Mouse (Mus musculus): ENCODE measurements at regions not wholly inside any gene's neighbourhood (a gene's known extent, or its start where the extent isn't known, plus 50 kb on each side); places are given as distances from the start of the nearest gene placed in this dataset.
A peak's percentile ranks its signal among the peaks of the same experiment; 100 is the strongest.

- ATAC-seq, result no peak
- H3K4me2 ChIP-seq (ENCODE audit: low read depth), result no peak overlapping the region
- H3K4me1 ChIP-seq (ENCODE audit: insufficient read depth), result no peaks in the 10 kb centered on the region
- DNase-seq, result no peak
- H3K9me3 ChIP-seq (ENCODE audit: low read length), result no peaks in the 10 kb centered on the region
- H3K9ac ChIP-seq, result no peak overlapping the region
- no peak overlapping the region for H3K27ac ChIP-seq (ENCODE audit: low read depth, low read length)
- H3K36me3 ChIP-seq (ENCODE audit: insufficient read depth), result no peaks in the 10 kb centered on the region
- WGBS, result 93% methylated on average over 1 of the region's 1 CpGs
- no peak for TF ChIP-seq CTCF (IDR thresholded peaks at IDR 0.05; ENCODE audit: low read depth)
- no peaks in the 10 kb centered on the region for H3K27me3 ChIP-seq (ENCODE audit: insufficient read depth, low read length)
- no peak overlapping the region for H3K4me3 ChIP-seq (ENCODE audit: low read depth, low read length)
Observed at GRCm38 (mm10) chr3:4971496-4971895, 779.1 kb upstream of the Gm8797 start.

DNA sequence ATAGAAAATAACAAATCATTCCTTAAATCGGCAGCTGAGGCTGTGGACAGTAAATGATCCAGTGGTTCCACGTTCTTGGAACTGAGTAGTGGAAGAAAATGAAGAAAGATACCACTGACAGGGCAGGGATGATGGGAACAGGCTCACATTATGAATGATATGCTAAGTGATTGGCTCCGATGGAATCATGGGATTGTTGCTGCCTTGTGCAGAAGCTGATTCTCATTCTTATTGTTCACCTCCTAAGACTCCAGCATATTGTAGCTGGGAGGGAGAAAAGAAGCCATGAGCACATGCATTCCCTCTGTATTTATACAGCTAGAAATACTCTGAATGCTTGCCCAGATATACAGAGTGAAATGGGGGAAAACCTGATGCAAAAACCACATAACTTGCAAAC is 777.3 kb upstream of the Gm8797 start:
- DNase-seq, result no peak
- no peak overlapping the region for H3K27ac ChIP-seq (ENCODE audit: low read depth, low read length)
- no peaks in the 10 kb centered on the region for H3K36me3 ChIP-seq (ENCODE audit: insufficient read depth)
- H3K27me3 ChIP-seq (ENCODE audit: insufficient read depth, low read length), result no peaks in the 10 kb centered on the region
- no peak overlapping the region for H3K9ac ChIP-seq
- H3K4me1 ChIP-seq (ENCODE audit: insufficient read depth), result no peaks in the 10 kb centered on the region
- no peak overlapping the region for H3K4me3 ChIP-seq (ENCODE audit: low read depth, low read length)
- 74% methylated on average over 3 of the region's 3 CpGs for WGBS
- peak; percentile 34; the same call in 1 of the 2 replicates for ATAC-seq
- H3K4me2 ChIP-seq (ENCODE audit: low read depth), result no peak overlapping the region
- no peak for TF ChIP-seq CTCF (IDR thresholded peaks at IDR 0.05; ENCODE audit: low read depth)
- H3K9me3 ChIP-seq (ENCODE audit: low read length), result no peaks in the 10 kb centered on the region

GRCm38 (mm10) chr3:4973764-4974163 is 776.8 kb upstream of the Gm8797 start:
- WGBS, result 63% methylated on average over 2 of the region's 2 CpGs
- DNase-seq (no peak), ATAC-seq (no peak)
- Histone ChIP-seq H3K9ac (no peak overlapping the region), H3K27ac (ENCODE audit: low read depth, low read length) (no peak overlapping the region), H3K4me3 (ENCODE audit: low read depth, low read length) (no peak overlapping the region), H3K4me2 (ENCODE audit: low read depth) (no peak overlapping the region), H3K27me3 (ENCODE audit: insufficient read depth, low read length) (no peaks in the 10 kb centered on the region), H3K9me3 (ENCODE audit: low read length) (no peaks in the 10 kb centered on the region), H3K36me3 (ENCODE audit: insufficient read depth) (no peaks in the 10 kb centered on the region), H3K4me1 (ENCODE audit: insufficient read depth) (no peaks in the 10 kb centered on the region)
- no peak for TF ChIP-seq CTCF (IDR thresholded peaks at IDR 0.05; ENCODE audit: low read depth)

DNA sequence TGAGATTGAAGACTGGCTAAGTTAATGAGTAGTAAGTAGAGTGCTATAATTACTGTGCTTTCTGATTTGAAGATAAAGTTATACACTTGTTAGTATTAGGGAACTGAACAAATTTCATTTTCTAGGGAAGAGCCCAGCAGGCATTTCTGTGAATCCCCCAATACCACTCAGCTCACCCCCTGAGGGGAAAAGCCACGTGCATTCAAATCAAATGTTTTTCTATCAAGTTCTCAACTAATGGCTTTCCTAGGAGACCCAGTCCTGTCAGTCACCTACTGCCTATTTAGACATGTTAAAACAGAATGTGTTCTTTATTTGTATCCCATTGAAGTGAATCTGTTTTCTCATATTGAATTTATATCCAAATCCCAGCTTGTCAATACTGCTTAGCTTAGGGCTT is 775.9 kb upstream of the Gm8797 start:
- H3K4me1 ChIP-seq (ENCODE audit: insufficient read depth), result no peaks in the 10 kb centered on the region
- ATAC-seq, result no peak
- no peaks in the 10 kb centered on the region for H3K36me3 ChIP-seq (ENCODE audit: insufficient read depth)
- H3K9ac ChIP-seq, result no peak overlapping the region
- TF ChIP-seq CTCF (IDR thresholded peaks at IDR 0.05; ENCODE audit: low read depth), result no peak
- no peak overlapping the region for H3K4me3 ChIP-seq (ENCODE audit: low read depth, low read length)
- no peak overlapping the region for H3K4me2 ChIP-seq (ENCODE audit: low read depth)
- no peaks in the 10 kb centered on the region for H3K9me3 ChIP-seq (ENCODE audit: low read length)
- WGBS, result 17% methylated on average over 1 of the region's 1 CpGs
- DNase-seq, result no peak
- H3K27ac ChIP-seq (ENCODE audit: low read depth, low read length), result no peak overlapping the region
- no peaks in the 10 kb centered on the region for H3K27me3 ChIP-seq (ENCODE audit: insufficient read depth, low read length)

- no peaks in the 10 kb centered on the region for H3K9me3 ChIP-seq (ENCODE audit: low read length)
- WGBS, result 22% methylated on average over 1 of the region's 1 CpGs
- no peaks in the 10 kb centered on the region for H3K36me3 ChIP-seq (ENCODE audit: insufficient read depth)
- ATAC-seq (peak; percentile 10; the same call in 1 of the 2 replicates), DNase-seq (no peak)
- H3K4me1 ChIP-seq (ENCODE audit: insufficient read depth), result no peaks in the 10 kb centered on the region
- no peak overlapping the region for H3K9ac ChIP-seq
- H3K4me3 ChIP-seq (ENCODE audit: low read depth, low read length), result no peak overlapping the region
- H3K4me2 ChIP-seq (ENCODE audit: low read depth), result no peak overlapping the region
- no peaks in the 10 kb centered on the region for H3K27me3 ChIP-seq (ENCODE audit: insufficient read depth, low read length)
- no peak overlapping the region for H3K27ac ChIP-seq (ENCODE audit: low read depth, low read length)
- TF ChIP-seq CTCF (IDR thresholded peaks at IDR 0.05; ENCODE audit: low read depth), result no peak
Observed at GRCm38 (mm10) chr3:4976344-4976743, 774.3 kb upstream of the Gm8797 start.

DNA sequence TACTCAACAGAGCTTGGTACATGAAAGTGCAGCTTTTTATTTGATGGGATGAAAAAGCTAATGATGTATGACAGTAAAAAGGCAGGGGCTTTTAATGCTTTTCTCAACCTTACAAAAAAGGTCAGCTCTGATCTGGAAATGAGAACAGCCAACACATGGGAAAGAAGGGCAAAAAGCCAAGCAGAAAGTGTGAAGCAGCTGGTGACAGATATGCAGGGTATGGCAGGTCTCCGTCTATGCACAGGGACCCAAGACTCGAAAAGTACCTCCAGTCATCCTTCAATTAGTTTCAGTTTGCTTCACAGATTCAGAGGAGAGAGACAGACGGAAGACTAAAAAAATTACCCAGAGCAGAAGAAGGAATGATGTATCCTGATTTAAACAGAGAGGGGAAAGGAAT is 732.9 kb upstream of the Gm8797 start:
- no peak for TF ChIP-seq CTCF (IDR thresholded peaks at IDR 0.05; ENCODE audit: low read depth)
- Histone ChIP-seq H3K27me3 (ENCODE audit: insufficient read depth, low read length) (no peaks in the 10 kb centered on the region), H3K4me3 (ENCODE audit: low read depth, low read length) (no peak overlapping the region), H3K9me3 (ENCODE audit: low read length) (no peaks in the 10 kb centered on the region), H3K4me2 (ENCODE audit: low read depth) (no peak overlapping the region), H3K4me1 (ENCODE audit: insufficient read depth) (no peaks in the 10 kb centered on the region), H3K9ac (no peak overlapping the region), H3K27ac (ENCODE audit: low read depth, low read length) (no peak overlapping the region), H3K36me3 (ENCODE audit: insufficient read depth) (no peaks in the 10 kb centered on the region)
- DNase-seq (no peak), ATAC-seq (no peak)
- 41% methylated on average over 3 of the region's 3 CpGs for WGBS
